Mouse (Mus musculus): ENCODE data around the gene Gm21188. TPM values are rescaled to one million over a fixed set of nuclear protein-coding genes. Genes with fewer than 3 reads are reported as not detected.

Gene Gm21188
- 0.60 and 0.71 TPM in 2 replicates for polyA plus RNA-seq (2012; rRNA removed)

GRCm38 (mm10) chr13:120052085-120052484 lies at the start of gene Gm21188:
Gene Gm21188, minus strand, starts transcription at chr13:120052194.

GRCm38 (mm10) chr13:120026911-120027310 lies 25.1 kb downstream of the Gm21188 start, which contains the start of gene Gm36079:
Gene Gm36079, minus strand, starts transcription at chr13:120027011.

Other genes starting within 250 kb of the Gm21188 start
- gene AF067063, start 222.0 kb downstream of the Gm21188 start, polyA plus RNA-seq (2012; rRNA removed) = not detected in 2 replicates
- gene D13Ertd608e, start 216.2 kb downstream of the Gm21188 start, polyA plus RNA-seq (2012; rRNA removed) = 0.59 TPM in 1 of 2 replicates, not detected in the other
- not detected in 2 replicates for gene Tcstv1, start 157.4 kb downstream of the Gm21188 start, polyA plus RNA-seq (2012; rRNA removed)
- gene Gm21761, start 122.9 kb downstream of the Gm21188 start, polyA plus RNA-seq (2012; rRNA removed) = not detected in 2 replicates
- gene B020031M17Rik, start 101.4 kb downstream of the Gm21188 start, polyA plus RNA-seq (2012; rRNA removed) = not detected in 2 replicates
- not detected in 2 replicates for gene Gm36079, start 25.2 kb downstream of the Gm21188 start, polyA plus RNA-seq (2012; rRNA removed)
- not detected in 2 replicates for gene Gm20767, start 88.1 kb upstream of the Gm21188 start, polyA plus RNA-seq (2012; rRNA removed)
- gene Gm21818, start 120.2 kb upstream of the Gm21188 start, polyA plus RNA-seq (2012; rRNA removed) = not detected in 2 replicates
- 0.21 and 0.26 TPM in 2 replicates for gene Gm21762, start 163.8 kb upstream of the Gm21188 start, polyA plus RNA-seq (2012; rRNA removed)
- not detected in 2 replicates for gene Gm21731, start 186.9 kb upstream of the Gm21188 start, polyA plus RNA-seq (2012; rRNA removed)
- not detected in 2 replicates for gene AF067061, start 210.9 kb upstream of the Gm21188 start, polyA plus RNA-seq (2012; rRNA removed)
- gene BC147527, start 248.2 kb upstream of the Gm21188 start, polyA plus RNA-seq (2012; rRNA removed) = not detected in 2 replicates